Mouse (Mus musculus): ENCODE results near the gene Lrrc52.

The Lrrc52 gene

GRCm38 (mm10) chr1:167436186-167436975 is 30.2 kb downstream of the Lrrc52 start:
- DNase-seq (ENCODE audit: low read depth, low spot score): no peak

- no peak for DNase-seq (ENCODE audit: low read depth, low spot score)
These were observed 31.6 kb downstream of the Lrrc52 start for GRCm38 (mm10) chr1:167434931-167435330.

- DNase-seq (ENCODE audit: low read depth, low spot score): no peak
These were observed 35.5 kb downstream of the Lrrc52 start for GRCm38 (mm10) chr1:167430976-167431676.

DNA sequence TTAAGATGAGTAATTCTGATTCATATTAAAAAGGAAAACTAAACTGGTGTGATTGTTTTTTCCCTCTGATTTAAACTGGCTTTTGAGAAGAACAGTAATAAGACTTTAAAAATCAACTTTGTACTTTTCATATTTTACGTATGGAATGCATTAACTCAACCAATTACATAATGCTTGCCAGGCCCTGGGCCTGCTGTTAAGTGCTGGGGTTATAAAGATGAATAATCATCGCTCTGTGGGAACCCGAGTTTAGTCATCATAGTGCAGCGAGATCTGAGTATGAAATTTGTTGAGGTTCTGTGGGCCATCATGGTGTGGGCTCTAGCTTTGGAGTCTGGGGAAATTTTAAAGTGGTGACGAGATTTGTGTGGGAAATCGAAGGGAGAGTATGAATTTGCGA is 39.9 kb downstream of the Lrrc52 start:
- no peak for DNase-seq (ENCODE audit: low read depth, low spot score)

DNA sequence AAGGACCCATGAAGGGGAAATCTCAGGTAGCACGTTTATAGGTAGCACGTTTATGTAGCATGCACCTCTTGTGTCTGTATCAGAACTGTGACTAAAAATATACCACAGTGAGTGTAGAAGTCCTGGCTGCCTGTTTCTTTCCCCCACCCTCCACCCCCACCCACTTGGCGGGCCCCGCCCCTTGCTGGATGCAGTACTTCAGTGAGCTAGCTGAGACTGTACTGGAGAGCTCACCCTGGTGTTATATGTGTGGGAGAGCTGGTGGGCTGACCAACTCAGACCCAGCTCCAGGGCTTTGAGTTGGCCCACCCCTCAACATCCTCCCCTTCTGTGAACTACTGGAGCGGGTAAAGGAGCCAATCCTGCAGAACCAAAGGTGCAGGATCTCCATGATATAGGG is 41.0 kb downstream of the Lrrc52 start:
- DNase-seq (ENCODE audit: low read depth, low spot score): no peak

DNA sequence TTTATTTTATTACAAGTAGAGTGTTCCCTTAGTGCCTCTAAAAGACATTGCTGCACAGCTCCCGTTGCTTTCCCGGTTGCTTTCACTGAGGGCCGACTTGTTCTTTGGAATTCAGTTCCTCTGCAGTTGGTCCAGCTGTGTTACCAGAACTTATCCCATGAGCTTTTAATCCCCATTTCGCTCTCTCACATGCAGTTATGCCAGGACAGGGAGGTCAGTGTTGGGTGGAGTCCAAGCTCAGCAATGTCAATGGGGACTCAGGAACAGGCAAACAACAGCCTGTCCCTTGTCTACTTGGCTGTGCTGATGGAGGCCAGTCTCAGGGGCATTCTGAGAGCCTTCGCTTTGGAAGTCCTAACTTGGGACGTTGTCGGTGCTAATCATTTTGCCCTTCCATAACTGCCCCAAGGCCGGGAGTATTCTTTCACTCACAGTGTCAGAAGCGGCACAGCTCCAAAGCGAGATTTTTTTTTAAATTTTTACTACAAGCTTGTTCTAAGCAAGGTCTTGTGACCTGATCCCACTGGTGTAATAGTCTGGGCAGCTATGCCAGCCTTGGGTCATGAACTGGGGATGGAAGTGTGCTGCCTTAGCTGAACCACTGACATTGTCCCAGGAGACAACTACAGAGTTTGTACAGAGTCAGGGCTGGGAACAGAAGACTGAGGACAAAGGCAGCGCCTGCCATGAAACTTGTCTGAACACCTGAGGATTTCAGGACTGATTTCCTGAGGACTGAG is 43.9 kb downstream of the Lrrc52 start:
- DNase-seq (ENCODE audit: low read depth, low spot score): no peak

GRCm38 (mm10) chr1:167414846-167415245 is 51.7 kb downstream of the Lrrc52 start:
- DNase-seq (ENCODE audit: low read depth, low spot score): peak; percentile 78

DNA sequence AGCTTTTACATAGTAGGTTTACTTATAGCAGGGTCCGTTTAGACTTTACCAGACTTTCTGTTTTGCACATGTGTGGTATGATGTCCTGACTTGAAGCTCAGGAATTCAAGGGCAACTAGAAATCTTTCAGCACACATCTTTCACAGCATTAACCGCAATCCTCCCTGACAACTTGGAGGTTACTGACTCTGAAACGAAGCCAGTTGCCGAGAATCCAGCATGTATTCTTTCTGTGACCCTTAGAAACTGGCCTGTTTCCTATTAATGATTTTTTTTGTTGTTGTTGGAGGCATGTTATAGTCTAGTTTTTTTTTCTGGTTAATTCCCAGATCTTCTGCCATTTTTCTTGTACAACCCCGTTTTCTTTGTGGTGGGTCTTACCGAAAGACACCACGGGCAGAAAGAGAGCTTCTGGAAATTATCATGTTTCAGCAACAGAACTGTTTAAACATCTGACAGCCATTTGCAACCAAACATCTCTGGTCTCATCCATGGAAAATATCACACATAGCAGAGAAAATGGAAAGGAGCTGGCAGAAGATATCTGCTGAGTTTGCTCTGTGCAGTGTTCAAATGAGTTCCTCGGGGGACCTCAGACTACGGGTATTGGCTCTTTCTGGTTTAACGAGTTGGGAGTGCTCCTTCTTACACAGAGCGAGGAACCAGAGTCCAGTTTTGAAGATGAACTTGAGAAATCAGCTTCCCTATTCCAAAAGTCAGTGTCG is 54.4 kb downstream of the Lrrc52 start:
- DNase-seq (ENCODE audit: low read depth, low spot score): no peak

DNA sequence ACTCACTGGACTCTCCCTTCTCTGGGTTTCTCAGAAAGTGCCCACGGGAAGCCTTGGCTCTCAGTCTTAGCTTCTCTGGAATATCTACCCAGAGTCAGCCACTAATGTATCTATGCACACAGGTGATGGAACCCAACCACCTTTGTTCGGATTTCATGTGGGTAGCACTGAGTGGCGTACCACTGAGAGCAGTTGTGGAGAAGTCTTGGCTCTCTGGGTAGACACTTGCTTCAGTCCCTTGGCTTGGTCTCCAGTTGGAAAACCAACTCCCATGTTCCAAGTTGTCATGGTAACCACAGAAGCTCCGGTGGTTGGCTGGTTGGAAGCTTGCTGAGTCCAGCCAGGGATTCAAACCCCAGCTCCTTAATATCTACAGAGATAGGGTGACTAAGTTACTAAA is 57.0 kb downstream of the Lrrc52 start:
- no peak for DNase-seq (ENCODE audit: low read depth, low spot score)

DNA sequence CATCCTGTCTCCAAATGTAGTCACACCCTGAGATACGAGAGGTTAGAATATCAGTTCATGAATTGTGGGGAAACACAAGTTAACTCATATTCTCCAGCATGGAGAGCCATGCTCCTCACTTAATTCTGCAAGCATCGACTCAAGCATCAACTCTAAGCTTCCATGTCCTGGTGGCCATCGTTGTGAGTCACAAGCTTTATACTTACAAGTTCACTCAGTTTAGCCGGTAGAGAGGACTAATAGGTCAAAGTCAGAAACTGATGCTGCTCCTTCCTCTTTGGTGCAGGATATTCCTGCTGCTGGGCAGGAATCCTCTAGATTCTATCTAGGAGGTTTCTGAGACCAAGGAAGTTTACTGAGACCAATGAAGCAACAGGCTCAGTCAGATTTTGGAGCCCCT is 61.3 kb downstream of the Lrrc52 start:
- no peak for DNase-seq (ENCODE audit: low read depth, low spot score)

Measured in R1 (cell line).